Mouse (Mus musculus) embryonic fibroblast, embryonic 13.5 days (primary cell): Measurements from ENCODE around the gene Tmem120a.

Experiments
- CTCF ChIP-seq: IDR thresholded peaks from 2 replicates; pipeline ENCODE4 v1.5.1; 2011; ENCODE audit warnings: mild to moderate bottlenecking, control low read depth, low read length, moderate library complexity, borderline replicate concordance; ENCODE audit not compliant: insufficient read depth
- POLR2A ChIP-seq: IDR thresholded peaks from 2 replicates; pipeline ENCODE4 v1.6.1; 2011; ENCODE audit warnings: low read depth, mild to moderate bottlenecking, control low read depth, low read length, moderate library complexity

- TF ChIP-seq POLR2A (peak; percentile 51; the same call in 1 of the 2 replicates), CTCF (no peak)
These were observed 18.8 kb downstream of the Tmem120a start for GRCm38 (mm10) chr5:135725391-135725841.
